Mouse (Mus musculus) neural tube, embryonic 11.5 days (tissue): Measurements from ENCODE around the gene Gpatch3. TPM values are rescaled to one million over a fixed set of nuclear protein-coding genes. Genes with fewer than 3 reads are reported as not detected.

Source experiments
- ATAC-seq: fragments of 200-750 bp; cut with Nextera tagmentation; 2 replicates; pipeline ENCODE4 v1.8.0; 2017; ENCODE audit warnings: moderate number of reproducible peaks, mild to moderate bottlenecking, moderate TSS enrichment, moderate library complexity; ENCODE audit not compliant: insufficient read depth, low FRiP score, low TSS enrichment
- DNase-seq: peaks from one replicate; pipeline ENCODE4 v3.0.0-alpha.2; 2015; ENCODE audit warnings: low spot score
- H3K27ac ChIP-seq: fragments of 300-500 bp; sonication (generic); 2 replicates; pipeline ENCODE4 v1.5.1; 2014; ENCODE audit warnings: low read depth, mild to moderate bottlenecking, low read length
- H3K27me3 ChIP-seq: fragments of 300-500 bp; sonication (generic); 2 replicates; pipeline ENCODE4 v1.6.1; 2014; ENCODE audit warnings: mild to moderate bottlenecking, low read length, mixed read lengths; ENCODE audit not compliant: control insufficient read depth, insufficient read depth
- H3K36me3 ChIP-seq: fragments of 300-500 bp; sonication (generic); 2 replicates; pipeline ENCODE4 v1.6.1; 2014; ENCODE audit warnings: mild to moderate bottlenecking, low read length, moderate library complexity, mixed read lengths; ENCODE audit not compliant: control insufficient read depth, insufficient read depth
- H3K4me1 ChIP-seq: fragments of 300-500 bp; sonication (generic); 2 replicates; pipeline ENCODE4 v1.6.1; 2014; ENCODE audit warnings: low read length, mixed read lengths; ENCODE audit not compliant: control insufficient read depth, insufficient read depth
- H3K4me2 ChIP-seq: fragments of 300-500 bp; sonication (generic); 2 replicates; pipeline ENCODE4 v1.6.1; 2014; ENCODE audit warnings: low read depth, mild to moderate bottlenecking, moderate library complexity
- H3K4me3 ChIP-seq: fragments of 300-500 bp; sonication (generic); 2 replicates; pipeline ENCODE4 v1.5.1; 2014; ENCODE audit warnings: low read depth, low read length
- H3K9ac ChIP-seq: fragments of 300-500 bp; sonication (generic); 2 replicates; pipeline ENCODE4 v1.6.1; 2014; ENCODE audit warnings: mild to moderate bottlenecking, low read length
- H3K9me3 ChIP-seq: fragments of 300-500 bp; sonication (generic); 2 replicates; pipeline ENCODE4 v1.6.1; 2016; ENCODE audit warnings: low read length; ENCODE audit not compliant: control insufficient read depth
- WGBS: fragments of 180-500 bp; shearing (Covaris S2); extraction: QIAGEN DNeasy Blood & Tissue Kit; methylation state at CpG from one replicate; pipeline ENCODE4 v1.1.7; 2014; 5-methylcytosine and 5-hydroxymethylcytosine counted together
- polyA plus RNA-seq: library from polyadenylated mRNA; unstranded; fragments of >200 nt; fragmentation: Nextera tagmentation; extraction: Ambion mirVana; gene quantifications from 2 replicates; pipeline ENCODE4 v1.2.1, GENCODE M21; 2014

Gpatch3 gene
- polyA plus RNA-seq, 1 experiment from 2014 or later: 8.5 TPM

DNA sequence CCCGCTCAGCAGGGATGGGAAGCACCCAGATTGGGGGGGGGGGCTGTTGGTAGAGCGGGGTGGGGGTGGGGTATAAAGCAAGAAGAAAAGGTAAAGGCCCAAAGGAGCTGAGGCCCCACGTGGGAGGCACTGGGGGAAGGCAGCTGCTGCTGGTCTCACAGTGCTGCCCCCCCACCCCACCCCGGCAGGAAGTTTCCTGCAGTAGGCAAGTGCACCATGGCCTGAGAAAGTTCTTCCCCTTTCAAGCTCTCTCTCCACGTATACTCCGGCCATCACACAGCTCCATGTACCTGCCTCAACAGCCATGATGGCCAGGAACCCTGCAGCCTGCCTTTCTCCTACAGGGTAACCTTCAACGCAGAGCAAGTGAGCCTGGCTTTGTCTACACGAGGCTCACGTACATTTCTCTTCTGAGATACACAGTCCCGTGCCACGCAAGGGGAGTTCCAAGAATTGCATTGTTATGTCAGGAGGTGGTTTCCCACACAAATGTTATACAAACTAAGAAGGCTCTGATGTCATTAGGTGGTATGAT is 47.7 kb downstream of the Gpatch3 start:
- no peak for DNase-seq
- Histone ChIP-seq H3K27me3 (no peaks in the 10 kb centered on the region), H3K4me1 (0 out of 2 replicates have a peak, but pooled peaks cover 3% of the 10 kb centered on the region), H3K4me3 (no peak overlapping the region), H3K9ac (no peak overlapping the region), H3K4me2 (no peak overlapping the region), H3K36me3 (no peaks in the 10 kb centered on the region; the same call in none of the 2 replicates), H3K27ac (no peak overlapping the region), H3K9me3 (no peaks in the 10 kb centered on the region)
- 81% methylated on average over 10 of the region's 11 CpGs for WGBS
- no peak for ATAC-seq

DNA sequence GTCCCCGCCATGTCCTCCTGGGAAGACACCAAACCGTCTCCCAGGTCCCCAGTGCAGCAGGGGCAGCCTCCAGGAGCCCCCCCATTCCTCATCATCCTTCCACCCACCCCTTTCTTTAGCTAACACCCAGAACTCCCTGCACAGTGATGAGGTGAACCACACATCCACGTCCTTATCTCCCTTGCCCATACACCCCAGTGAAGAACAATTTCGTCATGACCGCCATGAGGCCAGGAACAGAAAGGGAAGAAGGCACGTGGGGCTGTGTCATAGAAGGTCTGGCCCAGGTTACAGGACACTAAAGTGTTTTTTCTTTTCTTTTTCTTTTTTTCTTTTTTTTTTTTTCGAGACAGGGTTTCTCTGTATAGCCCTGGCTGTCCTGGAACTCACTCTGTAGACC is 50.3 kb downstream of the Gpatch3 start:
- Histone ChIP-seq H3K27ac (no peak overlapping the region), H3K36me3 (no peaks in the 10 kb centered on the region; the same call in none of the 2 replicates), H3K9ac (no peak overlapping the region), H3K27me3 (no peaks in the 10 kb centered on the region), H3K4me3 (no peak overlapping the region), H3K4me1 (0 out of 2 replicates have a peak, but pooled peaks cover 3% of the 10 kb centered on the region), H3K4me2 (no peak overlapping the region), H3K9me3 (no peaks in the 10 kb centered on the region)
- DNase-seq (no peak), ATAC-seq (no peak)
- 87% methylated on average over 7 of the region's 7 CpGs for WGBS

DNA sequence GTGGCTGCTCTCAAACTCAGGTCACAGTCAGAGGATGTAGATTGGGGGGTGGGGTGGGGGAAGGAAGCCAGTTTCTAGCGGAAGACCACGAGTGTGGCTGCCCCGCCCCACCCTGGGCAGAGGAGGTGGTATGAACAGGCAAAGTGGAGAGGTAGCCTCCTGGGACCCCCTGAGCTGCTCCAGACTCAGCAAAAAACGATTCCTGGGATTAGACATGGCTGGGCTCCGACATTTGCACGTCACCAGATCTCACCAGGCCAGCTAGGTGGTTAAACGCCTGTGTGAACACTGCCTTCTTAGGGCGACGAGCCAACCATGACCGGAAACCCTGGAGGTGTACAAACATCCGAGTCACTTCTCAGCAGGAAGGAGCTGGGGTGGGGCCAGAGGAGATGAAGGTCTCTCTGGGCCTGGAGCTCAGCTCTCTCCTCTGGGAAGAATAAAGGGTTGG is 51.1 kb downstream of the Gpatch3 start:
- no peak overlapping the region for H3K4me2 ChIP-seq
- 68% methylated on average over 11 of the region's 11 CpGs for WGBS
- DNase-seq: no peak
- no peaks in the 10 kb centered on the region; the same call in none of the 2 replicates for H3K36me3 ChIP-seq
- ATAC-seq: no peak
- H3K9ac ChIP-seq: no peak overlapping the region
- H3K27ac ChIP-seq: no peak overlapping the region
- no peaks in the 10 kb centered on the region for H3K27me3 ChIP-seq
- H3K4me3 ChIP-seq: no peak overlapping the region
- no peaks in the 10 kb centered on the region for H3K9me3 ChIP-seq
- 0 out of 2 replicates have a peak, but pooled peaks cover 3% of the 10 kb centered on the region for H3K4me1 ChIP-seq

DNA sequence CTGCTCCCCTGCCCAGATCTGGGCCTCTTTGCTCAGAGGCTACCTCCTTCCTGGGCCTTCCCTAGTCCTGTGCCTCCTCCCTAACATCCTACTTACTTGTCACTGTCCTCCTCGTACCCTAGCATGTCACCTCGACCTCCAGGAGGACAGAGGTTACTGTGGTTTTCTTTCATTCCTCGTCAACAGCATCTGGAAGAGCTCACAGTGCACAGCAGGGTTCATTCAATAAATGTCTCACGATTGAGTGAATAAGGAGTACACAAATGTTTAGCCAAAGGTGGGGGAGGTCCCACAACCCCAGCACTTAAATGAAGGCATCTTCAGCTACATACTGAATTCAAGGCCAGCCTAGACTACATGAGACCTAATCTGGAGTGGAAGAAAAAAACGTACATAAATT is 51.7 kb downstream of the Gpatch3 start:
- H3K4me3 ChIP-seq: no peak overlapping the region
- WGBS: 43% methylated on average over 5 of the region's 5 CpGs
- no peak overlapping the region for H3K27ac ChIP-seq
- ATAC-seq (no peak), DNase-seq (no peak)
- no peak overlapping the region for H3K9ac ChIP-seq
- no peaks in the 10 kb centered on the region for H3K27me3 ChIP-seq
- no peaks in the 10 kb centered on the region; the same call in none of the 2 replicates for H3K36me3 ChIP-seq
- H3K4me1 ChIP-seq: 0 out of 2 replicates have a peak, but pooled peaks cover 3% of the 10 kb centered on the region
- no peak overlapping the region for H3K4me2 ChIP-seq
- no peaks in the 10 kb centered on the region for H3K9me3 ChIP-seq

DNA sequence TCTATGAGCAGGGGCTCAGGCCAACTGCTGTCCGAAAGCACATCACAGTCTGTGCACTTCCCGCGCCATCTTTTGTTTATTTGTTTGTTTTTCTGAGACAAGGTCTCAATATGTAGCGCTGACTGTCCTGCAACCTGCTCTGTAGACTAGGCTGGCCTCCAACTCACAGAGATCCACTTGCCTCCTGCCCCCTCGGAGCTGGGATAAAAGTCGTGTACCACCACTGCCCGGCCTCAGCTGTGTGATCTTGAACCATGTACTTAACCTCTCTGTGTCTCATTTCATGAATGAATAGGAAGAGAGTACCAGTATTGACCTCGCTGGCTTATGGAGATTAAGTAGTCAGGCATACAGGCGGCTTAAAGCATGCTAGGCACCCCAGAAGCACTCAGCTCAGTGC is 52.1 kb downstream of the Gpatch3 start:
- Histone ChIP-seq H3K4me2 (no peak overlapping the region), H3K9me3 (no peaks in the 10 kb centered on the region), H3K4me3 (no peak overlapping the region), H3K9ac (no peak overlapping the region), H3K27ac (no peak overlapping the region), H3K36me3 (no peaks in the 10 kb centered on the region; the same call in none of the 2 replicates), H3K4me1 (peaks cover 3% of the 10 kb centered on the region; the same call in 1 of the 2 replicates), H3K27me3 (no peaks in the 10 kb centered on the region)
- ATAC-seq: no peak
- WGBS: 87% methylated on average over 9 of the region's 9 CpGs
- DNase-seq: no peak

DNA sequence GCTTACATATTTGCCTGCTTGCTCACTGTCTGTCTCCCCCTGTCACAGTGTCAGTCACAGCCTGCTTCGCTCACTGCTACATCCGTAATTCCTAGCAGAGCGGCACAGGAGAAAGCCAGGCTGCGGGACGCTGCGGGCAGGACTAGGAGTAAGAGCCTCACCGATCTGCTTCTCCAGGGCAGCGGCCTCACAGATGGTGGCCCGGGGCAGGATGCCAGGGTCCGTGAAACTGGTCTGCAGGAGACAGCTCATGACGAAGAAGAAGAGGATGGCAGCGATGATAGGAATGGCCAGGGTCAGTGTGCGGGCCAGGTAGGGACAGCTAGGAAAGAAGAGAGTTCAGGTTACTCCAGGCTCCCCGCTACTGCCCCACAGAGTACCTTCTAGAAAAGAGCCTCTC is 52.5 kb downstream of the Gpatch3 start:
- WGBS: 89% methylated on average over 14 of the region's 14 CpGs
- Histone ChIP-seq H3K27me3 (no peaks in the 10 kb centered on the region), H3K36me3 (no peaks in the 10 kb centered on the region; the same call in none of the 2 replicates), H3K4me2 (no peak overlapping the region), H3K27ac (no peak overlapping the region), H3K4me3 (no peak overlapping the region), H3K9me3 (no peaks in the 10 kb centered on the region), H3K4me1 (peaks cover 6% of the 10 kb centered on the region), H3K9ac (no peak overlapping the region)
- DNase-seq (no peak), ATAC-seq (no peak)

DNA sequence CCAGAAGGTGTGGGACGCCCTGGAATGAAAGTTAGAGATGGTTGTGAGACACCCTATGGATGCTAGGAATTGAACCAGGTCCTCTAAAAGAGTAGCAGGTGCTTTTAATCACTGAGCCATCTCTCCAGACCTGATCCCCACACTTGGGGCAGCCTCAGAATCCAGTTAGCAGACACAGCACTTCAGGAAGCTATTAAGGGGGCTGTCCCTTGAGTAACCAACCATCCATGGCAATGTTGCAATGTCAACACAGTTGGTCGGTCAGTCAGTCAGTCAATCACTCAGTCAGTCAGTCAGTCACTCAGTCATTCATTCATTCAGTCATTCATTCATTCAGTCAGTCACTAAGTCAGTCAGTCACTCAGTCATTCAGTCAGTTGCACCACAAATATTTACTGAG is 54.0 kb downstream of the Gpatch3 start:
- H3K4me3 ChIP-seq: no peak overlapping the region
- no peak overlapping the region for H3K27ac ChIP-seq
- H3K4me2 ChIP-seq: no peak overlapping the region
- DNase-seq: no peak
- no peak for ATAC-seq
- no peak overlapping the region for H3K9ac ChIP-seq
- no peaks in the 10 kb centered on the region; the same call in none of the 2 replicates for H3K36me3 ChIP-seq
- no peaks in the 10 kb centered on the region for H3K9me3 ChIP-seq
- 82% methylated on average over 2 of the region's 2 CpGs for WGBS
- no peaks in the 10 kb centered on the region for H3K27me3 ChIP-seq
- H3K4me1 ChIP-seq: peaks cover 12% of the 10 kb centered on the region

DNA sequence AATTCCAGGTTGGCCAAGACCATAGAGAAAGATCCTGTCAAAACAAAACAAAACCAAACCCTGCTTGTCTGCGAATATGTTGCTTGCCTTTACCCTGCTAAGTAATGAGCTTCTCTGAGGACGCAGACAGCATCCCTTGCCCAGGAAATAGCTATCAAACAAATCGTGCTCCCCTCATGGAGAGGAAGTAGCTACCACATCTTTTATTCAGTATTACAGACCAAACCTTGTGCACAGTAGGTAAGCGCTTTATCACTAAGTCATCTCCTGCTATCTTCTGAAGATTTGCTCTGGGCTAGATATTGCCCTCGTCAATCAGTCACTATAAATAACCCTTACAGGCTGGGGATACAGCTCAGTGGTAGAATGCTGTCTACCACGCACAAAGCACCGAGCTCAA is 54.6 kb downstream of the Gpatch3 start:
- no peaks in the 10 kb centered on the region for H3K27me3 ChIP-seq
- no peak overlapping the region for H3K4me3 ChIP-seq
- DNase-seq: no peak
- ATAC-seq: no peak
- no peak overlapping the region for H3K4me2 ChIP-seq
- no peak overlapping the region for H3K9ac ChIP-seq
- H3K27ac ChIP-seq: no peak overlapping the region
- 90% methylated on average over 7 of the region's 7 CpGs for WGBS
- no peaks in the 10 kb centered on the region for H3K9me3 ChIP-seq
- peaks cover 12% of the 10 kb centered on the region for H3K4me1 ChIP-seq
- H3K36me3 ChIP-seq: no peaks in the 10 kb centered on the region; the same call in 1 of the 2 replicates

DNA sequence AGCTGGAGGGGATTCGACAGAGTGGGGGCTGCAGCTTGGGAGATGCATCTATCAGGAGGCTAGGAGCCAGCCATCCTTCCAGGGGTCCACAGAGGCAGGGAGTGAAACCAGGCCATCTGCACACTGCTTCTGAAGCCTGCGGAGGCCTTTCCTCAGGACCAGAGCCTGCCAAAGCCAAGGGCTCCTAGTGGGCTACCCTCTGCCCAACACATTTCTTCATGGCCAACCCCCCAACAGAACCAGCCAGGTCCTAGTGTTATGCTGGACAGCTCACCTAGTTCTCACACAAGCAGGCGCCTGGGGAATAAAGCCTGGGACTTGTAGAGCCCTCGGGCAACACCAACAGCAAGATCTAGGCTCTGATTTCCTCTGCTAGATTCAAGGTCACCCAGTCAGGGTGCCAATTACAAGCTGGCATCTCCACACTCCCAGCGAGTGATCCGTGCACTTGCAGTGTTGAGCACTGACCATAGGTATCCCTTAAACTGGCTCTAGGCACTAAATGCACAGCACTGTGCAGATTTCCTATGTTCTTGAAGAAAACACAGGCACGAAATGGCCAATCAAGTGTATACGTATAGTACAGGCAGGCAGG is 55.9 kb downstream of the Gpatch3 start:
- H3K27ac ChIP-seq: no peak overlapping the region
- H3K36me3 ChIP-seq: no peaks in the 10 kb centered on the region; the same call in 1 of the 2 replicates
- WGBS: 92% methylated on average over 8 of the region's 8 CpGs
- peaks cover 12% of the 10 kb centered on the region for H3K4me1 ChIP-seq
- H3K9ac ChIP-seq: no peak overlapping the region
- H3K27me3 ChIP-seq: no peaks in the 10 kb centered on the region
- no peak for DNase-seq
- no peak overlapping the region for H3K4me2 ChIP-seq
- no peaks in the 10 kb centered on the region for H3K9me3 ChIP-seq
- no peak for ATAC-seq
- H3K4me3 ChIP-seq: no peak overlapping the region
